Comparison of ENCODE assay signal across 19 mouse cellular contexts in genomic region chr2:142879257-142879818, GRCm38 (mm10). TPM values are rescaled to one million over a fixed set of nuclear protein-coding genes. Genes with fewer than 3 reads are reported as not detected.
DNase-seq lines count a peak whose midpoint lies in the region; ATAC-seq lines count a peak whose summit lies in the region.
"Had no signal": no experiment of that assay in that cellular context is flagged by ENCODE, and none has a peak within 500 bp of the region (broad histone marks: within the 10 kb centered on the region; RNA-seq: fewer than 3 reads in every experiment).

No protein-coding gene starts in this region.

- peak overlapping the region; percentile 11 for H3K27ac ChIP-seq in kidney, embryonic 14.5 days (ENCODE audit: low read depth, low read length)
- H3K27ac ChIP-seq: left cerebral cortex, adult 2 months; limb, embryonic 12.5 days; liver, embryonic 15.5 days had no signal

- H3K4me3 ChIP-seq in kidney, embryonic 14.5 days (ENCODE audit: low read length) = no peak overlapping the region
- H3K4me3 ChIP-seq: heart, embryonic 12.5 days; left cerebral cortex, adult 2 months; limb, embryonic 12.5 days; liver, embryonic 15.5 days; megakaryocyte, embryonic 14.5 days had no signal

- H3K9ac ChIP-seq in kidney, embryonic 14.5 days (ENCODE audit: low read depth, low read length) = no peak overlapping the region
- H3K9ac ChIP-seq: forebrain, postnatal 0 days; heart, embryonic 12.5 days; limb, embryonic 12.5 days; liver, embryonic 15.5 days had no signal

- no peaks in the 10 kb centered on the region for H3K36me3 ChIP-seq in kidney, embryonic 14.5 days (ENCODE audit: control insufficient read depth, insufficient read depth, low read length)
- H3K36me3 ChIP-seq: heart, embryonic 12.5 days; limb, embryonic 12.5 days; liver, embryonic 15.5 days had no signal

- peak; percentile 66; the same call in 1 of the 2 replicates for ATAC-seq in kidney, embryonic 14.5 days (ENCODE audit: low FRiP score, low TSS enrichment)
- ATAC-seq: forebrain, postnatal 0 days had no signal

- WGBS in kidney, embryonic 14.5 days = 43% methylated on average over 8 of the region's 8 CpGs

- peak; percentile 80 for DNase-seq in heart, adult 11 months
- no peak for DNase-seq in heart, postnatal 10 days
- peak; percentile 83 for DNase-seq in kidney, adult 11 months
- DNase-seq in kidney, postnatal 4 days = peak; percentile 21 to 51
- DNase-seq in thymus, postnatal 14 days = no peak
- DNase-seq in adrenal gland, postnatal 25 days = no peak
- DNase-seq: adrenal gland, adult 8-10 months; B cell, adult 2 months; cerebellum, adult 11-12 months; cerebellum, postnatal 36 days; forebrain, postnatal 0 days; lung, postnatal 10 days; right cerebral cortex, adult 18-20 months had no signal

- peaks cover 42% of the 10 kb centered on the region for H3K4me1 ChIP-seq in kidney, embryonic 14.5 days (ENCODE audit: control insufficient read depth, insufficient read depth, low read length)

- no peaks in the 10 kb centered on the region for H3K9me3 ChIP-seq in kidney, embryonic 14.5 days (ENCODE audit: control insufficient read depth, low read length)
- H3K9me3 ChIP-seq: heart, embryonic 12.5 days; limb, embryonic 12.5 days; liver, embryonic 15.5 days; megakaryocyte, embryonic 14.5 days had no signal

- no peak overlapping the region for H3K4me2 ChIP-seq in kidney, embryonic 14.5 days (replicated peaks; ENCODE audit: low read depth, low read length)
- H3K4me2 ChIP-seq: heart, embryonic 12.5 days; limb, embryonic 12.5 days; liver, embryonic 15.5 days had no signal

- no peaks in the 10 kb centered on the region for H3K27me3 ChIP-seq in kidney, embryonic 14.5 days (ENCODE audit: control insufficient read depth, insufficient read depth, low read length)
- H3K27me3 ChIP-seq: heart, embryonic 12.5 days; limb, embryonic 12.5 days; liver, embryonic 15.5 days; megakaryocyte, embryonic 14.5 days had no signal

- intact Hi-C loops in heart, postnatal 10 days (cut with DNase I) = no loop called here

RNA-seq across cellular contexts. Expression of gene Kif16b, which starts 22.0 kb away (rescaled TPM):
- 10 to 100 TPM; 26.2 to 28.3 TPM for total RNA-seq in heart, postnatal 10 days (2021)
- polyA plus RNA-seq in kidney, embryonic 14.5 days (2014; fragmentation: Nextera tagmentation; extraction: Ambion mirVana) = 9.0 and 17.1 TPM in 2 replicates
- 24.0 and 30.3 TPM in 2 replicates for total RNA-seq in adrenal gland, postnatal 25 days (2021)

Comparison
In these comparisons a context has a peak if more than half of its experiments do, and no peak if none do; other contexts are left out.
1. DNase-seq: peak in heart, adult 11 months (single experiment), kidney, adult 11 months (single experiment) and kidney, postnatal 4 days (2 of 2); none in heart, postnatal 10 days (0 of 2), thymus, postnatal 14 days (single experiment) and adrenal gland, postnatal 25 days (single experiment).